Mouse (Mus musculus): ENCODE measurements at regions not wholly inside any gene's neighbourhood (a gene's known extent, or its start where the extent isn't known, plus 50 kb on each side); places are given as distances from the start of the nearest gene placed in this dataset.

- no peaks in the 10 kb centered on the region for H3K36me3 ChIP-seq (ENCODE audit: control insufficient read depth, insufficient read depth, low read length)
- whole genome bisulfite sequencing = 43% methylated on average over 10 of the region's 10 CpGs
- H3K4me1 ChIP-seq (replicated peaks; ENCODE audit: control insufficient read depth, insufficient read depth, low read length) = no peaks in the 10 kb centered on the region
- H3K27ac ChIP-seq (ENCODE audit: low read length) = no peak overlapping the region
- H3K4me2 ChIP-seq (ENCODE audit: low read depth, low read length) = no peak overlapping the region
- no peak overlapping the region for H3K4me3 ChIP-seq (ENCODE audit: low read length)
- H3K9ac ChIP-seq (ENCODE audit: low read length) = no peak overlapping the region
- no peaks in the 10 kb centered on the region for H3K27me3 ChIP-seq (ENCODE audit: control insufficient read depth, insufficient read depth, low read depth, low read length)
- no peaks in the 10 kb centered on the region for H3K9me3 ChIP-seq (ENCODE audit: control insufficient read depth, low read length)
- ATAC-seq (ENCODE audit: low read depth) = no peak
Observed at GRCm38 (mm10) chr1:42233289-42233688, 462.3 kb upstream of the Pou3f3 start.

- Histone ChIP-seq H3K27ac (ENCODE audit: low read length) (no peak overlapping the region), H3K9me3 (ENCODE audit: control insufficient read depth, low read length) (no peaks in the 10 kb centered on the region), H3K4me2 (ENCODE audit: low read depth, low read length) (no peak overlapping the region), H3K9ac (ENCODE audit: low read length) (no peak overlapping the region), H3K4me1 (replicated peaks; ENCODE audit: control insufficient read depth, insufficient read depth, low read length) (no peaks in the 10 kb centered on the region), H3K36me3 (ENCODE audit: control insufficient read depth, insufficient read depth, low read length) (no peaks in the 10 kb centered on the region), H3K27me3 (ENCODE audit: control insufficient read depth, insufficient read depth, low read depth, low read length) (no peaks in the 10 kb centered on the region), H3K4me3 (ENCODE audit: low read length) (no peak overlapping the region)
- 70% methylated on average over 2 of the region's 2 CpGs for whole genome bisulfite sequencing
- ATAC-seq (ENCODE audit: low read depth) = no peak
Observed at GRCm38 (mm10) chr1:42236466-42237010, 459.0 kb upstream of the Pou3f3 start.

GRCm38 (mm10) chr1:42238408-42238807 is 457.2 kb upstream of the Pou3f3 start:
- no peak overlapping the region for H3K4me3 ChIP-seq (ENCODE audit: low read length)
- H3K4me1 ChIP-seq (replicated peaks; ENCODE audit: control insufficient read depth, insufficient read depth, low read length) = no peaks in the 10 kb centered on the region; the same call in 1 of the 2 replicates
- H3K36me3 ChIP-seq (ENCODE audit: control insufficient read depth, insufficient read depth, low read length) = no peaks in the 10 kb centered on the region
- no peak overlapping the region for H3K27ac ChIP-seq (ENCODE audit: low read length)
- no peak overlapping the region for H3K4me2 ChIP-seq (ENCODE audit: low read depth, low read length)
- WGBS = 77% methylated on average over 3 of the region's 3 CpGs
- no peak overlapping the region for H3K9ac ChIP-seq (ENCODE audit: low read length)
- no peaks in the 10 kb centered on the region for H3K9me3 ChIP-seq (ENCODE audit: control insufficient read depth, low read length)
- ATAC-seq (ENCODE audit: low read depth) = no peak
- no peaks in the 10 kb centered on the region for H3K27me3 ChIP-seq (ENCODE audit: control insufficient read depth, insufficient read depth, low read depth, low read length)

GRCm38 (mm10) chr1:42241172-42241571 is 454.4 kb upstream of the Pou3f3 start:
- no peaks in the 10 kb centered on the region for H3K9me3 ChIP-seq (ENCODE audit: control insufficient read depth, low read length)
- H3K27me3 ChIP-seq (ENCODE audit: control insufficient read depth, insufficient read depth, low read depth, low read length) = no peaks in the 10 kb centered on the region
- 44% methylated on average over 9 of the region's 9 CpGs for WGBS
- H3K4me1 ChIP-seq (replicated peaks; ENCODE audit: control insufficient read depth, insufficient read depth, low read length) = no peaks in the 10 kb centered on the region; the same call in 1 of the 2 replicates
- no peak overlapping the region for H3K4me3 ChIP-seq (ENCODE audit: low read length)
- ATAC-seq (ENCODE audit: low read depth) = no peak
- H3K27ac ChIP-seq (ENCODE audit: low read length) = no peak overlapping the region
- H3K36me3 ChIP-seq (ENCODE audit: control insufficient read depth, insufficient read depth, low read length) = no peaks in the 10 kb centered on the region
- no peak overlapping the region for H3K9ac ChIP-seq (ENCODE audit: low read length)
- no peak overlapping the region for H3K4me2 ChIP-seq (ENCODE audit: low read depth, low read length)

DNA sequence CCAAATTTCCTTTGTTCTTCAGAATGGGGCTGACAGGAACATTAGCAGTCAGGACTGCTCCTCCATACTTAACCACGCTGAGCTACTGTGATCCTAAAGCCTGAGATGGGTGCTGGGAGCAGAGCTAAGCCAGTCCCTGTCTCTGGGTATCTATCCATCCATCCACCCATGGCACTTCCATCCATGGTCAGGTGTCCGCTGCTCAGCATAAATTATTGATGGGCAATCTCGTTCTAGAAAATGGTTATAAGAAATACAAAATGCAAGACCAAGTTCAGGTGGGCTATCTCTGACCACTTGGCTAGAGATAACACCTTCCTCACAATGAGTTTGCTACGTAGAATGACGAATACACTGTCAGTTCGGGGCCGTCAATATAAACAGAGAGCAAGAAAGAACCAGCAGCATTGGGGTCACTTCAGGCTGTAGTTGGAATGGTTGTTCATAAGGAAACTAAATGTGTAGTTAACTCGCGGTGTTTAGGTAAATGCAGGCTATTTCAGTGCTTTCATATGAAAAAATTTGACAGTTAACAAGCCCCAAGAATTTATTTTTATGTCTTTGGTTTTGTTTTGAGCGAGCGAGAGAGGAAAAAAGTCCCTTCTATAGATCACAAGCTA is 453.9 kb upstream of the Pou3f3 start:
- Histone ChIP-seq H3K27me3 (ENCODE audit: control insufficient read depth, insufficient read depth, low read depth, low read length) (no peaks in the 10 kb centered on the region), H3K27ac (ENCODE audit: low read length) (no peak overlapping the region), H3K4me1 (replicated peaks; ENCODE audit: control insufficient read depth, insufficient read depth, low read length) (no peaks in the 10 kb centered on the region; the same call in 1 of the 2 replicates), H3K9ac (ENCODE audit: low read length) (no peak overlapping the region), H3K36me3 (ENCODE audit: control insufficient read depth, insufficient read depth, low read length) (no peaks in the 10 kb centered on the region), H3K9me3 (ENCODE audit: control insufficient read depth, low read length) (no peaks in the 10 kb centered on the region), H3K4me3 (ENCODE audit: low read length) (no peak overlapping the region), H3K4me2 (ENCODE audit: low read depth, low read length) (no peak overlapping the region)
- WGBS = 82% methylated on average over 11 of the region's 11 CpGs
- no peak for ATAC-seq (ENCODE audit: low read depth)

GRCm38 (mm10) chr1:42242586-42243457 is 452.7 kb upstream of the Pou3f3 start:
- H3K4me1 ChIP-seq (replicated peaks; ENCODE audit: control insufficient read depth, insufficient read depth, low read length) = no peaks in the 10 kb centered on the region; the same call in 1 of the 2 replicates
- ATAC-seq (ENCODE audit: low read depth) = no peak
- H3K36me3 ChIP-seq (ENCODE audit: control insufficient read depth, insufficient read depth, low read length) = no peaks in the 10 kb centered on the region
- H3K9me3 ChIP-seq (ENCODE audit: control insufficient read depth, low read length) = no peaks in the 10 kb centered on the region
- no peak overlapping the region for H3K27ac ChIP-seq (ENCODE audit: low read length)
- 49% methylated on average over 15 of the region's 15 CpGs for WGBS
- no peak overlapping the region for H3K4me3 ChIP-seq (ENCODE audit: low read length)
- no peaks in the 10 kb centered on the region for H3K27me3 ChIP-seq (ENCODE audit: control insufficient read depth, insufficient read depth, low read depth, low read length)
- H3K9ac ChIP-seq (ENCODE audit: low read length) = no peak overlapping the region
- H3K4me2 ChIP-seq (ENCODE audit: low read depth, low read length) = no peak overlapping the region

- Histone ChIP-seq H3K9me3 (ENCODE audit: control insufficient read depth, low read length) (no peaks in the 10 kb centered on the region), H3K9ac (ENCODE audit: low read length) (no peak overlapping the region), H3K36me3 (ENCODE audit: control insufficient read depth, insufficient read depth, low read length) (no peaks in the 10 kb centered on the region), H3K4me2 (ENCODE audit: low read depth, low read length) (peak overlapping the region; percentile 22; the same call in 1 of the 2 replicates), H3K4me3 (ENCODE audit: low read length) (no peak overlapping the region), H3K4me1 (replicated peaks; ENCODE audit: control insufficient read depth, insufficient read depth, low read length) (no peaks in the 10 kb centered on the region; the same call in 1 of the 2 replicates), H3K27me3 (ENCODE audit: control insufficient read depth, insufficient read depth, low read depth, low read length) (no peaks in the 10 kb centered on the region), H3K27ac (ENCODE audit: low read length) (no peak overlapping the region)
- 33% methylated on average over 5 of the region's 5 CpGs for WGBS
- no peak for ATAC-seq (ENCODE audit: low read depth)
Observed at GRCm38 (mm10) chr1:42243458-42243855, 452.1 kb upstream of the Pou3f3 start.

- Histone ChIP-seq H3K36me3 (ENCODE audit: control insufficient read depth, insufficient read depth, low read length) (no peaks in the 10 kb centered on the region), H3K4me2 (ENCODE audit: low read depth, low read length) (peak overlapping the region; percentile 22; the same call in 1 of the 2 replicates), H3K27me3 (ENCODE audit: control insufficient read depth, insufficient read depth, low read depth, low read length) (no peaks in the 10 kb centered on the region), H3K4me1 (replicated peaks; ENCODE audit: control insufficient read depth, insufficient read depth, low read length) (no peaks in the 10 kb centered on the region; the same call in 1 of the 2 replicates), H3K27ac (ENCODE audit: low read length) (no peak overlapping the region), H3K9me3 (ENCODE audit: control insufficient read depth, low read length) (no peaks in the 10 kb centered on the region), H3K9ac (ENCODE audit: low read length) (no peak overlapping the region), H3K4me3 (ENCODE audit: low read length) (no peak overlapping the region)
- no peak for ATAC-seq (ENCODE audit: low read depth)
- WGBS = 16% methylated on average over 14 of the region's 14 CpGs
Observed at GRCm38 (mm10) chr1:42243878-42244277, 451.7 kb upstream of the Pou3f3 start.

- Histone ChIP-seq H3K9ac (ENCODE audit: low read length) (no peak overlapping the region), H3K27me3 (ENCODE audit: control insufficient read depth, insufficient read depth, low read depth, low read length) (no peaks in the 10 kb centered on the region), H3K4me2 (ENCODE audit: low read depth, low read length) (no peak overlapping the region), H3K4me1 (replicated peaks; ENCODE audit: control insufficient read depth, insufficient read depth, low read length) (no peaks in the 10 kb centered on the region), H3K4me3 (ENCODE audit: low read length) (no peak overlapping the region), H3K9me3 (ENCODE audit: control insufficient read depth, low read length) (no peaks in the 10 kb centered on the region), H3K36me3 (ENCODE audit: control insufficient read depth, insufficient read depth, low read length) (no peaks in the 10 kb centered on the region), H3K27ac (ENCODE audit: low read length) (no peak overlapping the region)
- WGBS = 80% methylated on average over 3 of the region's 3 CpGs
- no peak for ATAC-seq (ENCODE audit: low read depth)
Observed at GRCm38 (mm10) chr1:42252386-42252785, 443.2 kb upstream of the Pou3f3 start.
